Mouse (Mus musculus): Measurements from ENCODE around the gene Pithd1. TPM values are rescaled to one million over a fixed set of nuclear protein-coding genes. Genes with fewer than 3 reads are reported as not detected.
A peak's percentile ranks its signal among the peaks of the same experiment; 100 is the strongest.

The Pithd1 gene
- polyA plus RNA-seq, 1 experiment from 2014 or later: 62.1 TPM

GRCm38 (mm10) chr4:135967086-135967760, 19.8 kb downstream of the Pithd1 start:
- Histone ChIP-seq H3K4me2 (replicated peaks; ENCODE audit: low read depth, low read length) (no peak overlapping the region), H3K9me3 (ENCODE audit: control insufficient read depth, low read length) (no peaks in the 10 kb centered on the region), H3K4me1 (ENCODE audit: control insufficient read depth, insufficient read depth, low read length) (peaks cover 30% of the 10 kb centered on the region), H3K27me3 (ENCODE audit: control insufficient read depth, insufficient read depth, low read length) (no peaks in the 10 kb centered on the region), H3K4me3 (ENCODE audit: low read length) (no peak overlapping the region), H3K36me3 (ENCODE audit: control insufficient read depth, insufficient read depth, low read length) (peaks cover 47% of the 10 kb centered on the region), H3K27ac (ENCODE audit: low read depth, low read length) (no peak overlapping the region), H3K9ac (ENCODE audit: low read depth, low read length) (no peak overlapping the region)
- 92% methylated on average over 18 of the region's 18 CpGs for WGBS
- ATAC-seq (ENCODE audit: low FRiP score, low TSS enrichment): no peak

GRCm38 (mm10) chr4:135966283-135966682, 20.8 kb downstream of the Pithd1 start:
- 90% methylated on average over 16 of the region's 16 CpGs for WGBS

DNA sequence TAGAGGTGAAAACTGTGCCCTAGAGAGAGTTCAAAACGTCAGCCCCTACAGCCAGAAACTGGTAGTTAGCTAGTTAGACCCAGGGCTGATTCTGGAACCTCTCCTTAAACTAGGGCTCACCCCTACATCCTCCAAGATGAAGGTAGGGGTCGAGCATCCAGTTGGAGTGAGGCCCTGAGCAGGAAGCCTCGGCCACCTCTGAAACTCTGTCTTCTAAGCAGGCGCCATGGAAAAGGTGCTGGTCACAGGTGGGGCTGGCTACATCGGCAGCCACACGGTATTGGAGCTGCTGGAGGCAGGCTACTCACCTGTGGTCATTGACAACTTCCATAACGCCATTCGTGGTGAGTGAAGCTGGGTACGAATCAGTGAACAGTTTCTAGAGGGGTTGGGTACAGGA, 22.0 kb downstream of the Pithd1 start:
- Histone ChIP-seq H3K4me3 (ENCODE audit: low read length) (peak overlapping the region; percentile 47; the same call in 1 of the 2 replicates), H3K27me3 (ENCODE audit: control insufficient read depth, insufficient read depth, low read length) (no peaks in the 10 kb centered on the region), H3K9ac (ENCODE audit: low read depth, low read length) (no peak overlapping the region), H3K9me3 (ENCODE audit: control insufficient read depth, low read length) (no peaks in the 10 kb centered on the region), H3K4me1 (ENCODE audit: control insufficient read depth, insufficient read depth, low read length) (peaks cover 18% of the 10 kb centered on the region), H3K4me2 (replicated peaks; ENCODE audit: low read depth, low read length) (peak overlapping the region; percentile 74; the same call in 1 of the 2 replicates), H3K27ac (ENCODE audit: low read depth, low read length) (no peak overlapping the region), H3K36me3 (ENCODE audit: control insufficient read depth, insufficient read depth, low read length) (peaks cover 49% of the 10 kb centered on the region)
- no peak for ATAC-seq (ENCODE audit: low FRiP score, low TSS enrichment)
- WGBS: 78% methylated on average over 9 of the region's 9 CpGs

More at GRCm38 (mm10) chr4:135966283-135966682, 20.8 kb downstream of the Pithd1 start:
- H3K27me3 ChIP-seq (ENCODE audit: control insufficient read depth, insufficient read depth, low read length): no peaks in the 10 kb centered on the region
- peaks cover 50% of the 10 kb centered on the region for H3K36me3 ChIP-seq (ENCODE audit: control insufficient read depth, insufficient read depth, low read length)
- no peak overlapping the region for H3K9ac ChIP-seq (ENCODE audit: low read depth, low read length)
- ATAC-seq (ENCODE audit: low FRiP score, low TSS enrichment): no peak
- no peak overlapping the region for H3K27ac ChIP-seq (ENCODE audit: low read depth, low read length)
- H3K4me3 ChIP-seq (ENCODE audit: low read length): no peak overlapping the region
- H3K9me3 ChIP-seq (ENCODE audit: control insufficient read depth, low read length): no peaks in the 10 kb centered on the region
- peaks cover 24% of the 10 kb centered on the region for H3K4me1 ChIP-seq (ENCODE audit: control insufficient read depth, insufficient read depth, low read length)
- no peak overlapping the region for H3K4me2 ChIP-seq (replicated peaks; ENCODE audit: low read depth, low read length)

GRCm38 (mm10) chr4:135964426-135964825, 22.6 kb downstream of the Pithd1 start:
- no peak for ATAC-seq (ENCODE audit: low FRiP score, low TSS enrichment)
- peaks cover 47% of the 10 kb centered on the region for H3K36me3 ChIP-seq (ENCODE audit: control insufficient read depth, insufficient read depth, low read length)

GRCm38 (mm10) chr4:135963457-135964193, 23.4 kb downstream of the Pithd1 start, which contains the start of gene Gale:
TSS of gene Gale (plus strand) at chr4:135963727.
- H3K9ac ChIP-seq (ENCODE audit: low read depth, low read length): peak within 1 kb of the TSS; percentile 77
- ATAC-seq (ENCODE audit: low FRiP score, low TSS enrichment): peak; percentile 92
- peak within 1 kb of the TSS; percentile 47 for H3K4me3 ChIP-seq (ENCODE audit: low read length)
- peaks cover 39% of the 10 kb centered on the region for H3K36me3 ChIP-seq (ENCODE audit: control insufficient read depth, insufficient read depth, low read length)
- peak within 1 kb of the TSS; percentile 78; the same call in 1 of the 2 replicates for H3K27ac ChIP-seq (ENCODE audit: low read depth, low read length)
- H3K4me2 ChIP-seq (replicated peaks; ENCODE audit: low read depth, low read length): peak within 1 kb of the TSS; percentile 74
- no peaks in the 10 kb centered on the region for H3K9me3 ChIP-seq (ENCODE audit: control insufficient read depth, low read length)
- 1% methylated on average over 56 of the region's 56 CpGs for WGBS
- no peaks in the 10 kb centered on the region for H3K27me3 ChIP-seq (ENCODE audit: control insufficient read depth, insufficient read depth, low read length)
- H3K4me1 ChIP-seq (ENCODE audit: control insufficient read depth, insufficient read depth, low read length): peaks cover 18% of the 10 kb centered on the region

More at GRCm38 (mm10) chr4:135964426-135964825, 22.6 kb downstream of the Pithd1 start:
- Histone ChIP-seq H3K4me1 (ENCODE audit: control insufficient read depth, insufficient read depth, low read length) (peaks cover 18% of the 10 kb centered on the region), H3K4me3 (ENCODE audit: low read length) (peak overlapping the region; percentile 47), H3K4me2 (replicated peaks; ENCODE audit: low read depth, low read length) (peak overlapping the region; percentile 74), H3K27ac (ENCODE audit: low read depth, low read length) (no peak overlapping the region), H3K9me3 (ENCODE audit: control insufficient read depth, low read length) (no peaks in the 10 kb centered on the region), H3K9ac (ENCODE audit: low read depth, low read length) (peak overlapping the region; percentile 55), H3K27me3 (ENCODE audit: control insufficient read depth, insufficient read depth, low read length) (no peaks in the 10 kb centered on the region)
- 2% methylated on average over 12 of the region's 12 CpGs for WGBS

GRCm38 (mm10) chr4:135962946-135963345, 24.1 kb downstream of the Pithd1 start:
- H3K4me2 ChIP-seq (replicated peaks; ENCODE audit: low read depth, low read length): peak overlapping the region; percentile 64
- peaks cover 19% of the 10 kb centered on the region for H3K4me1 ChIP-seq (ENCODE audit: control insufficient read depth, insufficient read depth, low read length)
- H3K9ac ChIP-seq (ENCODE audit: low read depth, low read length): peak overlapping the region; percentile 77
- 7% methylated on average over 15 of the region's 15 CpGs for WGBS
- no peak for ATAC-seq (ENCODE audit: low FRiP score, low TSS enrichment)
- peaks cover 32% of the 10 kb centered on the region for H3K36me3 ChIP-seq (ENCODE audit: control insufficient read depth, insufficient read depth, low read length)
- peak overlapping the region; percentile 47 for H3K4me3 ChIP-seq (ENCODE audit: low read length)
- no peaks in the 10 kb centered on the region for H3K27me3 ChIP-seq (ENCODE audit: control insufficient read depth, insufficient read depth, low read length)
- peak overlapping the region; percentile 78; the same call in 1 of the 2 replicates for H3K27ac ChIP-seq (ENCODE audit: low read depth, low read length)
- no peaks in the 10 kb centered on the region for H3K9me3 ChIP-seq (ENCODE audit: control insufficient read depth, low read length)

DNA sequence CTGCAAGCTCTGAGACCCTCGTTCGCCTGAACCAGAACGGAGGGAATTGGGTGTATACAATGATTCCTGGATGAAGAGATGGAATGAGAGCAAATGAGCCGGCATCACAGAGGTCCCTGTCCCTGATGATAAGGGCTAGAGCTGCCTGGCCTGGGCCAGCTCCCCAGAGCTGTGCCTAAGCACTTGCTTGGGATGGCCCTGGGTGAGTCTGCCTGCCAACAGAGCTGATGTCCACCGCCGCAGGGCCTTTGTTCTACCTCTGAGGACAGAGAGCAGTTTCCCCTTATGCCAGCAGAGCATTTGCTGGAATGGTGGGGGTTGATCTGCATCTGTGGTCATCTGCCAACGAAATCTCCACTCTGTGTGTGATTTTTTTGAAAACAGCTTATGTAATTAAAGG, 24.9 kb downstream of the Pithd1 start:
- Histone ChIP-seq H3K27me3 (ENCODE audit: control insufficient read depth, insufficient read depth, low read length) (no peaks in the 10 kb centered on the region), H3K9ac (ENCODE audit: low read depth, low read length) (no peak overlapping the region), H3K4me3 (ENCODE audit: low read length) (no peak overlapping the region), H3K9me3 (ENCODE audit: control insufficient read depth, low read length) (no peaks in the 10 kb centered on the region), H3K27ac (ENCODE audit: low read depth, low read length) (no peak overlapping the region), H3K4me1 (ENCODE audit: control insufficient read depth, insufficient read depth, low read length) (peaks cover 21% of the 10 kb centered on the region), H3K36me3 (ENCODE audit: control insufficient read depth, insufficient read depth, low read length) (peaks cover 28% of the 10 kb centered on the region), H3K4me2 (replicated peaks; ENCODE audit: low read depth, low read length) (no peak overlapping the region)
- ATAC-seq (ENCODE audit: low FRiP score, low TSS enrichment): no peak
- 92% methylated on average over 7 of the region's 7 CpGs for WGBS

GRCm38 (mm10) chr4:135961709-135962108, 25.4 kb downstream of the Pithd1 start:
- peaks cover 21% of the 10 kb centered on the region for H3K4me1 ChIP-seq (ENCODE audit: control insufficient read depth, insufficient read depth, low read length)
- 86% methylated on average over 5 of the region's 5 CpGs for WGBS
- H3K4me2 ChIP-seq (replicated peaks; ENCODE audit: low read depth, low read length): no peak overlapping the region
- H3K9ac ChIP-seq (ENCODE audit: low read depth, low read length): no peak overlapping the region
- ATAC-seq (ENCODE audit: low FRiP score, low TSS enrichment): no peak
- H3K27me3 ChIP-seq (ENCODE audit: control insufficient read depth, insufficient read depth, low read length): no peaks in the 10 kb centered on the region
- no peak overlapping the region for H3K4me3 ChIP-seq (ENCODE audit: low read length)
- no peaks in the 10 kb centered on the region for H3K9me3 ChIP-seq (ENCODE audit: control insufficient read depth, low read length)
- H3K27ac ChIP-seq (ENCODE audit: low read depth, low read length): no peak overlapping the region
- H3K36me3 ChIP-seq (ENCODE audit: control insufficient read depth, insufficient read depth, low read length): peaks cover 23% of the 10 kb centered on the region; the same call in 1 of the 2 replicates

- peaks cover 19% of the 10 kb centered on the region; the same call in 1 of the 2 replicates for H3K36me3 ChIP-seq (ENCODE audit: control insufficient read depth, insufficient read depth, low read length)
- H3K4me2 ChIP-seq (replicated peaks; ENCODE audit: low read depth, low read length): no peak overlapping the region
- no peak overlapping the region for H3K27ac ChIP-seq (ENCODE audit: low read depth, low read length)
- no peaks in the 10 kb centered on the region for H3K9me3 ChIP-seq (ENCODE audit: control insufficient read depth, low read length)
- 29% methylated on average over 5 of the region's 5 CpGs for WGBS
- peaks cover 21% of the 10 kb centered on the region for H3K4me1 ChIP-seq (ENCODE audit: control insufficient read depth, insufficient read depth, low read length)
- H3K27me3 ChIP-seq (ENCODE audit: control insufficient read depth, insufficient read depth, low read length): no peaks in the 10 kb centered on the region
- no peak for ATAC-seq (ENCODE audit: low FRiP score, low TSS enrichment)
- no peak overlapping the region for H3K4me3 ChIP-seq (ENCODE audit: low read length)
- H3K9ac ChIP-seq (ENCODE audit: low read depth, low read length): no peak overlapping the region
Measured at GRCm38 (mm10) chr4:135960717-135961116, 26.3 kb downstream of the Pithd1 start.

All from kidney, embryonic 14.5 days (tissue).